Mouse (Mus musculus) hindbrain, postnatal 0 days (tissue): ENCODE data around the gene Ankrd40. TPM values are rescaled to one million over a fixed set of nuclear protein-coding genes. Genes with fewer than 3 reads are reported as not detected.

ENCODE experiments used
- ATAC-seq: fragments of 200-750 bp; cut with Nextera tagmentation; 2 replicates; pipeline ENCODE4 v1.8.0; 2017; ENCODE audit warnings: mild to moderate bottlenecking, moderate TSS enrichment, moderate library complexity
- DNase-seq: peaks from one replicate; pipeline ENCODE4 v3.0.0-alpha.2; 2015; ENCODE audit warnings: low spot score
- H3K27ac ChIP-seq: fragments of 300-500 bp; sonication (generic); 2 replicates; pipeline ENCODE4 v1.5.1; 2014; ENCODE audit warnings: mild to moderate bottlenecking
- H3K27me3 ChIP-seq: fragments of 300-500 bp; sonication (generic); 2 replicates; pipeline ENCODE4 v1.6.1; 2014; ENCODE audit warnings: low read length, mixed read lengths; ENCODE audit not compliant: insufficient read depth
- H3K36me3 ChIP-seq: fragments of 300-500 bp; sonication (generic); 2 replicates; pipeline ENCODE4 v1.6.1; 2014; ENCODE audit warnings: low read length, mixed read lengths; ENCODE audit not compliant: insufficient read depth
- H3K4me1 ChIP-seq: fragments of 300-500 bp; sonication (generic); 2 replicates; pipeline ENCODE4 v1.6.1; 2014; ENCODE audit warnings: antibody characterized with exemption, low read length, mixed read lengths; ENCODE audit not compliant: insufficient read depth
- H3K4me2 ChIP-seq: fragments of 300-500 bp; sonication (generic); 2 replicates; pipeline ENCODE4 v1.6.1; 2014; ENCODE audit warnings: low read depth, mild to moderate bottlenecking, low read length, moderate library complexity, mixed read lengths
- H3K4me3 ChIP-seq: fragments of 300-500 bp; sonication (generic); 2 replicates; pipeline ENCODE4 v1.5.1; 2014; ENCODE audit warnings: low read length
- H3K9ac ChIP-seq: fragments of 300-500 bp; sonication (generic); replicated peaks from 2 replicates; pipeline ENCODE4 v1.6.1; 2014; ENCODE audit warnings: mild to moderate bottlenecking, low read length, moderate library complexity, mixed read lengths
- H3K9me3 ChIP-seq: fragments of 300-500 bp; sonication (generic); 2 replicates; pipeline ENCODE4 v1.6.1; 2016; ENCODE audit warnings: low read length, mixed read lengths
- CTCF ChIP-seq: IDR thresholded peaks from 2 replicates; pipeline ENCODE4 v1.5.1; 2016; ENCODE audit warnings: antibody characterized with exemption, control low read depth, low read depth
- WGBS: fragments of 180-500 bp; shearing (Covaris S2); extraction: QIAGEN DNeasy Blood & Tissue Kit; methylation state at CpG from one replicate; pipeline ENCODE4 v1.1.7; 2014; 5-methylcytosine and 5-hydroxymethylcytosine counted together
- polyA plus RNA-seq: library from polyadenylated mRNA; unstranded; fragments of >200 nt; fragmentation: Nextera tagmentation; extraction: Ambion mirVana; gene quantifications from 2 replicates; pipeline ENCODE4 v1.2.1, GENCODE M21; 2015
- total RNA-seq: library from RNA; depleted of rRNA; stranded (reverse); fragments of >200 nt; gene quantifications from 2 replicates; pipeline ENCODE4 v1.2.3, GENCODE M21; 2014

The Ankrd40 gene
- total and polyA plus RNA-seq, 2 experiments from 2014 or later = 15.1 to 69.1 TPM

DNA sequence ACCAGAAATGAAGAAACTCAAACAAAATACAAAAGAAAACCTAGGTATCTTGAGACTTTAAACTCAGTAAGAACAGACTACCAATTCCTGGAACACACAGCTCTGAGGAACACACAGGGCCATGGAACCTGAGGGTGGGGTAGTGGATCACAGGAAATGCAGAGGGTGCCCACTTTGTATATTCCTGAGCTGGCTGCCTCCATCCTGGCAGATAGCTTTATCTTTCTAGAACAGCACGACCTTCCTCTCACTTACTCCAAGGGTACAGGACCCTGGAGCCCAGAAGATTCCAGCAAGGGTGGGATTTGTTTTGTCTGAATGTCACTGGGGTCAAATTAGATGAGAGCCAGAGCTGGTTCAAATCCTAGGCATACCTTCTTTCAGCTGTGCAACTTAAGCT is 22.5 kb downstream of the Ankrd40 start:
- no peak for ATAC-seq
- H3K4me1 ChIP-seq = no peaks in the 10 kb centered on the region

DNA sequence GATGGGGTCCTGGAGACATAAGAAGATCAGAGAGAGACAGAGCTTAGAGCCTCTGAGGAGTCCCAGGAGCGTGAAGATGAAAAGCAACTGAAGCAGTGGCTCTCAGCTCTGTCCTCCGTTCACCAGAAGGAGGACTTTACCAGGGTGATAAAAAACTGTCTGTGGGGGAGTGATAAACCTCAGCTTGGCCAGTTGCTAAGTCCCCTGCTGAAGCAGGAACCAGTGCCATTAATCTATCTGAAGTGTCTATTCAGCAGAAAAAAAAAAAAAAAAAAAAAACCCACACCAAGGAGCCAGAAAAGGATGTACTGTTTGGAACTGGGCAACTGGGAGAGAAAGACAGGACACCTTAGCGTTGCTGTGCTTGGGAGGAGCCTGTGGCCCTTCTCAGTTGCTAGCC is 23.3 kb downstream of the Ankrd40 start:
- no peaks in the 10 kb centered on the region for H3K4me1 ChIP-seq
- no peak for ATAC-seq
- WGBS = 28% methylated on average over 3 of the region's 3 CpGs
- no peak overlapping the region for H3K27ac ChIP-seq
- DNase-seq = no peak
- no peak overlapping the region for H3K4me3 ChIP-seq
- no peaks in the 10 kb centered on the region for H3K9me3 ChIP-seq
- no peak overlapping the region for H3K4me2 ChIP-seq
- H3K36me3 ChIP-seq = no peaks in the 10 kb centered on the region
- TF ChIP-seq CTCF = no peak
- no peak overlapping the region for H3K9ac ChIP-seq
- H3K27me3 ChIP-seq = no peaks in the 10 kb centered on the region

More for the DNA sequence above, 22.5 kb downstream of the Ankrd40 start:
- no peak overlapping the region for H3K4me3 ChIP-seq
- no peak for TF ChIP-seq CTCF
- H3K9me3 ChIP-seq = no peaks in the 10 kb centered on the region
- DNase-seq = no peak
- H3K27me3 ChIP-seq = no peaks in the 10 kb centered on the region
- H3K36me3 ChIP-seq = no peaks in the 10 kb centered on the region
- no peak overlapping the region for H3K27ac ChIP-seq
- 74% methylated on average over 1 of the region's 1 CpGs for WGBS
- no peak overlapping the region for H3K4me2 ChIP-seq
- H3K9ac ChIP-seq = no peak overlapping the region

DNA sequence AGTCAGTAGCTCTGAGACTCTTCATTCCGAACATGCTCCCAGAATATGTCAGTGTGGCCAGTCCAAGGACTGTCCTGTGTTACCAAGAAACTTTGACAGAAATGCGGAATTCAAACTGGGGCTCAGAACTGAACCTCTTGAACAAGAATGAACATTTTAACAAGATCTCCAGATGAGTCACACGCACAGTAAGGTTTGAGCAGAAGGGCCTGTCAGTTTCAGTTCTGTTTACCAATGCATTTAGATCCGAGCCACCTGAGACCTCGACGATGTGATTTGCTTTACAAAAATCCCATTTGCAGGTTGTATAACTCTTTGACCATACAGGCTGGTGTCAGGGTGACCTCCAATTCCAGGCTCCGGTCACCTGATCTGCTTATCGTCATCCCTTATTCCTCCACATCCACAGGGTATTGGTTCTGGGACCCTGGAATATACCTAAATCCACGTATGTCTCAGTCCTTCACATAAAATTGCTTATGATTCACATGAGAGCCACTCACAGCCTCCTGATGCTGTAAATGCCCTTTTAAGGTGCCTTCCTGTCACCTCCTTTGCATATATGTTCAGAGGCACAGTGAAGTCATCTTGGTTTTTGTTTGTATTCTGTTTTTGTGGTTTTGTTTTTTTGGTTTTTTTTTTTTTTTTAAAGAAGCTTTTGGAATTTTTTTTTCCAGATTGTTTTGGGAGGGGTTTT is 27.9 kb downstream of the Ankrd40 start:
- Histone ChIP-seq H3K36me3 (no peaks in the 10 kb centered on the region), H3K4me3 (no peak overlapping the region), H3K27me3 (no peaks in the 10 kb centered on the region), H3K9ac (no peak overlapping the region), H3K27ac (no peak overlapping the region), H3K4me1 (no peaks in the 10 kb centered on the region), H3K4me2 (no peak overlapping the region), H3K9me3 (no peaks in the 10 kb centered on the region)
- ATAC-seq (no peak), DNase-seq (no peak)
- TF ChIP-seq CTCF = no peak
- WGBS = 78% methylated on average over 9 of the region's 9 CpGs

DNA sequence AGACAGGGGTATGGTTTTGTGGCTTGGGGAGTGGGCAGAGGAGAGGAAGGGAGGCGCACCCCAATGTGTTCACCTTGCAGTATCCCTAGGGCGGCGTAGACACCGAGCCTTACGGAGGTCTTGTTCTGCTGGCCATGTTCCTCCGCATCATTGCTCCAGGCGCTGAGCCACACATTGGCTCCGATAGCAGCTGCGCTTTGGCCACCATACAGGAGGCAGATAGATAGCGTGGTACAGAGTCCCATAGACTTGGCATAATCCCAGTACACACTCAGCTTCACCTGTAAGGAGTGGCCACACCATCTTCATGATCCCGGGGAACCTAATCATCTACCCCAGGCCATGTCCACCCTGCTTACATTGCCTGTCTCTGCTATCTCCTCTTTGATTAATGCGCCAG is 31.4 kb downstream of the Ankrd40 start:
- WGBS = 89% methylated on average over 12 of the region's 12 CpGs
- no peak for TF ChIP-seq CTCF
- ATAC-seq = no peak

GRCm38 (mm10) chr11:94361166-94361870 is 33.5 kb downstream of the Ankrd40 start:
- Histone ChIP-seq H3K36me3 (no peaks in the 10 kb centered on the region), H3K27me3 (no peaks in the 10 kb centered on the region), H3K9me3 (no peaks in the 10 kb centered on the region), H3K27ac (no peak overlapping the region), H3K4me2 (no peak overlapping the region), H3K4me3 (no peak overlapping the region), H3K4me1 (no peaks in the 10 kb centered on the region), H3K9ac (no peak overlapping the region)
- WGBS = 93% methylated on average over 14 of the region's 14 CpGs
- no peak for DNase-seq
- TF ChIP-seq CTCF = no peak
- ATAC-seq = no peak

More for the DNA sequence above, 31.4 kb downstream of the Ankrd40 start:
- Histone ChIP-seq H3K27me3 (no peaks in the 10 kb centered on the region), H3K4me3 (no peak overlapping the region), H3K9me3 (no peaks in the 10 kb centered on the region), H3K9ac (no peak overlapping the region), H3K36me3 (no peaks in the 10 kb centered on the region), H3K4me1 (no peaks in the 10 kb centered on the region), H3K27ac (no peak overlapping the region), H3K4me2 (no peak overlapping the region)
- DNase-seq = no peak

DNA sequence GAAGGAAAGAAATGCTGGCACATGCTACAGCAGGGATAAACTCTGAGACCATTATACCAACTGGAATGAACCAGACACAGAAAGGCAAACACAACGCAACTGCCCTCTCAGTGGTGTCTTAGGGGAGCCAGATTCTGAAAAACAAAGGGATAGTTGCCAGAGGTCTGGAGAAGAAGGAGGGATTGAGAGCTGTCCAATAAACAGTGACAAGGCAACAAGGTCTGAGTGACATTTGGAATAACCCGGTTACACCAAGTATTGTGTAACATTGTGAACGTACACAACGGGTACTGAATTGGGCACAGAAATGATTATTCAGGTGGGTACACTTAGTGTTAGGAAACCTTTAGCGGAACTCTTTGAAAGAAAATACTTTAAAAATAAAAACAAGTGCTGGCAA is 34.3 kb downstream of the Ankrd40 start:
- no peak overlapping the region for H3K4me2 ChIP-seq
- DNase-seq (no peak), ATAC-seq (no peak)
- H3K27me3 ChIP-seq = no peaks in the 10 kb centered on the region
- no peak overlapping the region for H3K27ac ChIP-seq
- no peak overlapping the region for H3K9ac ChIP-seq
- H3K36me3 ChIP-seq = no peaks in the 10 kb centered on the region
- no peak for TF ChIP-seq CTCF
- H3K4me1 ChIP-seq = no peaks in the 10 kb centered on the region
- no peaks in the 10 kb centered on the region for H3K9me3 ChIP-seq
- 81% methylated on average over 5 of the region's 5 CpGs for WGBS
- no peak overlapping the region for H3K4me3 ChIP-seq

GRCm38 (mm10) chr11:94363690-94364089 is 35.9 kb downstream of the Ankrd40 start:
- Histone ChIP-seq H3K27me3 (no peaks in the 10 kb centered on the region), H3K4me2 (no peak overlapping the region), H3K9me3 (no peaks in the 10 kb centered on the region), H3K9ac (no peak overlapping the region), H3K36me3 (no peaks in the 10 kb centered on the region), H3K27ac (no peak overlapping the region), H3K4me1 (no peaks in the 10 kb centered on the region), H3K4me3 (no peak overlapping the region)
- WGBS = 79% methylated on average over 7 of the region's 7 CpGs
- ATAC-seq = no peak
- TF ChIP-seq CTCF = no peak
- no peak for DNase-seq
